Mouse (Mus musculus) left cerebral cortex, postnatal 36 days (tissue): ENCODE data around the gene Raf1. TPM values are rescaled to one million over a fixed set of nuclear protein-coding genes. Genes with fewer than 3 reads are reported as not detected.

ENCODE experiments used
- DNase-seq, 2 experiments: peaks; one replicate each; pipeline ENCODE4 v3.0.0; 2021 to 2022; ENCODE audit warnings: low spot score in 2 of 2, mixed read lengths in 1 of 2
- intact Hi-C: fragments of 180-260 bp; cut with DNase I; formaldehyde crosslinking; loops from one replicate; pipeline ENCODE4 v1.15.1; 2025
- total RNA-seq, 2 experiments: library from RNA; stranded (reverse); gene quantifications; 2 replicates each; pipeline ENCODE4 v1.2.3; 2021

Gene Raf1
- total RNA-seq, 2 experiments from 2014 or later: 90.3 to 90.7 TPM

- intact Hi-C loops: no loop called here
- no peak for DNase-seq
These were observed 45.2 kb downstream of the Raf1 start for GRCm38 (mm10) chr6:115631056-115631795.

DNA sequence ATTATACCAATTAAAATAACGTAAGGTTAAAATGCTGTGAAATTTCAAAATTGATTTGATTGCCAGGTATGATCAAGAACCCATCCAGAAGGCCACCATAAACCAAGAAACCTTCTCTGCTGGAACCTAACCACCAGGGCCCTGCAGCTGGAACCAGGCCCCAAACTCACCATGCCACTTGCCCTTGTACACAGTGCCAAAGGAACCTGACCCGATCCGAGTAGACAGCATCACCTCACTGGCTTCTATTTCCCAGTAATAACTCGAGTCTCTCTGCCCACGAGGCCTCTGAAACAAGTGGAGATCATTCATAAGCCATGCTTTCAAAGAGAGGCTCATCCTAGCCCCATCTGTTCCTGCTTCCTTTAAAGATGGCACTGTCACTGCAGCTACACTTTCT lies 50.3 kb downstream of the Raf1 start:
- intact Hi-C loops: no loop called here
- no peak for DNase-seq

- intact Hi-C loops: no loop called here
- DNase-seq: no peak
These were observed 55.5 kb downstream of the Raf1 start for GRCm38 (mm10) chr6:115620942-115621341.

DNA sequence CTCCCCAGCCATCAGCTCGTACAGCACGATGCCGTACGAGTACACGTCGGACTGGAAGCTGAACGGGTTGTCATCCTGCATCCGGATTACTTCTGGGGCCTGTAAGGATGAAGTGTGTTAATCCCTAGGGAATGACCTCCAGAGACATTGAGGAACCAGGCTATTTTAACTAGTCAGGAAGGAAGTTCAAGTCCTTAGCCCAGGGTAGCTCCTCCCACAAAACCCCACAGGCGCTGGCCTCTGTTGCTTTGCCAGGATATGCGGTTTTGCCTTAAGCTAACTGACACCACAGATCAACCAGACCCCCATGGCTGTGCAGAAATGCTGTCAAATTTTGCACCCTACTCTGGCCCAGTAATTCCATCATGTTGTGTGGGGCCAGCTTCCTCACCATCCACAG lies 56.6 kb downstream of the Raf1 start:
- intact Hi-C loops: no loop called here

DNA sequence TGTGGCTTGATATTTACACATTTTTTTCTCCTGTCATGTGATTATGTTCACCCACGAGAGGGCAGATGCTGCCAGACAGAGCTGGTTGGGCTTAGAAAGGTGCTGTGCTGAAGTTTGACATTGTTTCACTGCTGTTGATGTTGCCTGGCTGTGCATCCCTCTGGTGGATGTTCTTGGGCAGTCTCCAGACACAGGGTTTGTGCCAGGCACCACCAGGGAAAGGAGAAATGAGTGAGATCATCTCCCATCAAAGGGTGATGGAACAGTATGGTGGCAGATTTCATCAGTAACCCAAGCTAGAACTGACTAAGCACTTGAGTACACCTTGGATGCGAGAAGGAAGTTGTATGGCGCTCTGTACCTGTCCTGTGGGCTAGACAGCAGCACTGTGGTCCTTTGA lies 60.5 kb downstream of the Raf1 start:
- intact Hi-C loops: no loop called here
- DNase-seq: no peak

More for the DNA sequence above, 56.6 kb downstream of the Raf1 start:
- no peak for DNase-seq

- DNase-seq: peak in 1 of 2 experiments; percentile 47
These were observed 62.6 kb downstream of the Raf1 start for GRCm38 (mm10) chr6:115613793-115614192.

DNA sequence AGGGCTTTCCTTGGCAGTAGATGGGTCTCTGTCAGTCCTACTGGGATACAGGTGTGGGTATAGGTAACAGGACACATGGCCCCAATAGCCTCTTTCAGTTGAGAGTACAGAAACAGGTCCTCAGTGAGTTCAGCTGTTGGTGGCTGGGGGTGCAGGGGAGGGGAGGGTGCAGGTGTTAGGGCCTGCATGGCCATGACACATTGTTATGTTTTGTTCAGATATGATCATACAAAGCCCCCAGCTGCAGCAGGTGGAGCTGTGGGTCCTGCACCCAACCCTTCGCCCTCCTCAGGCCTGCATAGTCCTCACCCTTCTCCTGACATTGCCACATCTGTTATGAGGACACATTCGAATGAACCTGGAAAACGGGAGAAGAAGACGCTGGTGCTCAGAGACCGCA lies 66.1 kb downstream of the Raf1 start:
- DNase-seq: no peak
- intact Hi-C loops: no loop called here

More at GRCm38 (mm10) chr6:115613793-115614192, 62.6 kb downstream of the Raf1 start:
- intact Hi-C loops: no loop called here

- no peak for DNase-seq
- intact Hi-C loops: no loop called here
These were observed 67.3 kb downstream of the Raf1 start for GRCm38 (mm10) chr6:115609121-115609520.

DNA sequence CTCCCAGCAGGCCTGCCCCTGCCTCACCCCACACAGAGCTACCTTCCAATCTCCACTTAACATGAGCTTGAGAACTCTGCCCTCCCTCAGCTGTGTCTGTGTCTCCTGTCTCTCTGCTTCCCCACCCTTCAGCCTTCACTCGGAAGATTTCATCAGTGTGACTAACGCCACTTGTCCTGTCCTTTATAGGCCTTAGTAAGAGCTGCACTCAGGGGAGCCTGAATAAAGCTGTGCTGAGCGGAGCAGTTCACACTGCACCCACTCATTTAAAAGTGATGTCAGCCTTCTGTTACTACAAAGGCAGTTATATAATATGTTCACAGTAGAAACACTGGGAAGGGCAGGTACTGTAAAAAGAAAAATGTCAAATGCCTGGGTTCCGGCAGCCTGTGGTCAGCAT lies 69.0 kb downstream of the Raf1 start:
- intact Hi-C loops: no loop called here

GRCm38 (mm10) chr6:115606461-115606860 lies 70.0 kb downstream of the Raf1 start:
- DNase-seq: no peak
- intact Hi-C loops: no loop called here

More for the DNA sequence above, 69.0 kb downstream of the Raf1 start:
- peak; percentile 41 to 44 for DNase-seq

DNA sequence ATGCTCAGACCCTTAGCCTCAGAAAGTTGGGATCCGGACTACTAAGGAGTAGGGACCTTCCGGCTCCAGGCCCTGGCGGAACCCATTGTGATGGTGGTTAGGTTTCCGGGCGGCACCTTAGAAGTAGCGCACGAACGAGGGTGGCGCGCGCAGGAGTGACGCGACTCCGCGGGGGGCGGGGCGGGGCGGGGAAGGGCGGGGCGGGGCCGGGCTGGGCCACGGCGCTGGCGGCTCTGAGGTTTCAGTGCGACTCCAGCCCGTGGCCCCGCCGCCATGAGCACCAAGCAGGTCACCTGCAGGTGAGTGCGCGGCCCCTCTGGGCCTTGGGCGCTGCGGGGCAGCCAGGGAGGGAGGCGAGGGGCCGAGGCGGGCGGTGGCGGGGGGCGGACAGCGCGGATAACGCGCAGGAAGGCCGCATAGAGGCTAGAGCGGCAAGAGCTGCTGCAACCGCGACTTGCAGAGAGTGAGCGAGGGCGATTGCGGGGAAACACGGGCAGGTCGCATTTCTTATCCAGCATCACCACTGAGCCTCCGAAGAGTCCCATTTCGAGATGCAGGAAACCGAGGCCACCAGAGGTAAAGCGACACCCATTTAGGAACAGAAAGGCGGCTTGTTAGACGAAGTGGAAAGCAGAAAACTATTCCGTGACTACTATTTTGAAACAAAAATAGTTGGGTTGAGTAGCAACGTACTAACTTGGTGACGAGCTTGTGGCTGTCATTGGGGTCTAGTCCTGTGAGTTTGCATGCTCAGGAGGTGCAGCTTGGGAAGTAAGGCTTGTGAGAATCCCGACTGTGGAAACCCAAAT lies 74.5 kb downstream of the Raf1 start, which contains the start of gene Mkrn2:
Gene Mkrn2, plus strand, starts transcription at position 188 of the 809 bp plus-strand sequence.
- peak; percentile 82 to 84 for DNase-seq
- intact Hi-C loops: loop anchor here (5.0 kb wide), 1 partner anchor 75 kb away; the partner anchor contains the start of gene Raf1

DNA sequence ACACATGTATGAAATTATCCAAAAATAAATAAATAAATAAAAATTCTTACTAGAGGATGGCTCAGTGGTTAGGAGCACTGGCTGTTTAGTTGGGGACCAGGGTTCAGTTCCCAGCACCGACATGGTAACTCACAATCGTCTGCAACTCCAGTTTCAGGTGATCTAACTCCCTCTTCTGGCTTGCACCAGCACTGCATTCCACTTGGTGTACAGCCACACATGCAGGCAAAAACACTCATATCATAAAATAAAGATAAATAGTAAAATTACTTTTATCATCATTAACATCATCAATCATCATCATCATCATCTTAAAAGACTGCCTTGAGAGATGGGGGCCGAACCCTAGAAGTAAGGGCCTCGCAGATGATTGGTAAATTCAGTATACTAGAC lies 75.1 kb downstream of the Raf1 start:
- intact Hi-C loops: loop anchor here (5.0 kb wide), 1 partner anchor 76 kb away; the partner anchor contains the start of gene Raf1

GRCm38 (mm10) chr6:115595667-115596066 lies 80.8 kb downstream of the Raf1 start:
- no peak for DNase-seq
- intact Hi-C loops: no loop called here

More for the DNA sequence above, 75.1 kb downstream of the Raf1 start:
- no peak for DNase-seq

- no peak for DNase-seq
- intact Hi-C loops: no loop called here
These were observed 82.0 kb downstream of the Raf1 start for GRCm38 (mm10) chr6:115594463-115594862.

DNA sequence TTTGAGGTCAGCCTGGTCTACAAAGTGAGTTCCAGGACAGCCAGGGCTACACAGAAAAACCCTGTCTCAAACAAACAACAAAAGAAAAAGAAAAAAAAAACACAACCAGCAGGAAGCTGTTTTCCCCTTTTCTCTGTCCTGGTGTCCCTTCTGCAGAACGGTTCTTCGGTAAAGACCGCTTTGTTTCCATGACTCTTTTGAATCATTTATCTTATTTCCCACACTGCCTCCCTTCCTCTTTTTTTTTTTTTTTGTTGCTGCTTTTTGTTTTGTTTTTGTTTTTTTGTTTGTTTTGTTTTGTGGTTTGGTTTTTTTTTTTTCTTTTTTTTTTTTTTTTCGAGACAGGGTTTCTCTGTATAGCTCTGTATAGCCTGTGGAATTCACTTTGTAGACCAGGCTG lies 83.2 kb downstream of the Raf1 start:
- no peak for DNase-seq
- intact Hi-C loops: no loop called here

DNA sequence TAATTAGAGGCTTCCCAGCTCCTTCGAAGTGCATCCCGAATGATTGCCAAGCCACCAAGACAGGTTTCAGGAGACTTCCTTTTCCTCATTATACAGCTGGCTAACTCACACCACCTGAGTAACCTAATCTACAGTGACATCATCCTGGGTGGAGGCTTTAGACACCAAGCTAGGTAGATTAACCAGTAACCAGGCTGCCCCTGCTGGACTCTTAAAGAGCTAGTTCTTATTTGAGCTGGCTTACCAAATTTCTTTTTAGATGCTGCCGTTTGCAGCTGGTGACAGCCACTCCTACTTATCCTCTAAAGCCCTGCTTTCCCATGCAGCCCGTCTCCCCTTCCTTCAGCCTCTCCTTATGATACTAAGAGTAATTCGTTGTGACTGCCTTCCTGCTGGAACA lies 84.0 kb downstream of the Raf1 start, which contains the start of gene Mkrn2os:
Gene Mkrn2os, minus strand, starts transcription at position 119 of the 400 bp plus-strand sequence.
- intact Hi-C loops: no loop called here
- no peak for DNase-seq

DNA sequence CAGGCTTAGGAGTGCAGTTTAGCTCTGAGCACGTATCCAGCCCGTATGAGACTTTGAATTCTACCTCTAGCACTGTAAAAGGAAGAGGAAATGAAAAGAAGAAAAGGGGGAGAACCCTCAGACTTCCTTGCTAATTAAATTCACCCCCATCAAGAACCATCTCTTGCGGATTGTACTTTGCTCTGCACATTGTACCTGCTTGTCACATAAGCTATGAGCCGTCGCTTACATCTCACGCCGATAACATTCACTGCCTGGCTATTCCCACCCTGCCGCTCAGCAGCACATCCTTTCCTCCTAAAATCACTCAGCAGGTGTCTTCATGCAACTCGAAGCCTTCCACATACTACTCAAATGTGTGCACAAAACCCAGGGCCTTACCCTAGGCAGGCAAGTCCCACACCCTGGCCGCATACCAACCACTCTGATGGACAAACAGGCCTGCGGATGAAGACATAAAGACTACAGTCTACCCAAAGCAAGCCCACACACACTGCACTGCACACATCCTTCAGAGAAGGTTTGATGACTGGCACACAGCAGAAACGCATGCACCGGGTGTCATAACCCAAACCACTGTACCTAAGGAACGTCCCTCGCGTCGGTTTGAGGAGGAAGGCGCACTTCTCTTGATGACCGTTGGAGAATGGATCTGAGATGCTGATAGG lies 84.6 kb downstream of the Raf1 start:
- intact Hi-C loops: no loop called here
- no peak for DNase-seq

DNA sequence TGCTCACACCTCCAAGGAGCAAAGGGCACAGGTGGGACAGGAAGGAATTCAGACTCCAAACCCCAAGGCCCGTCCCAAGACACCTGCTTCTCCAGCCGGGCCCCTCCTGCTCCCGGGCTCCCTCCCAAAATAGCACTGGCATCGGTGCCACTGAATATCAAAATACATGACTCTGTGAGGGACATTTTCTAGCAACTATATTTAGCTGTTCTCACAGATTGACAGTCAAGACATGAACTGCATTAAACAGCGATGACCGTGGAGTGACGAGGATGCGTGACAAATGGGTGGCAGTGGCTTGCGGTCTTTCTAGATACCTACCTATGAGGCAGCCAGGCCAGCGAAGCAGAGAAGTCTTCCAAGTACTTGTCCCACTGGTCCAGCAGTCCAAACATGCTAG lies 90.1 kb downstream of the Raf1 start:
- no peak for DNase-seq
- intact Hi-C loops: no loop called here

GRCm38 (mm10) chr6:115584176-115584575 lies 92.3 kb downstream of the Raf1 start:
- DNase-seq: no peak
- intact Hi-C loops: no loop called here
